Mouse (Mus musculus) cerebellum, postnatal 25 days (tissue): ENCODE measurements around the gene Akap6.

Experiments
- DNase-seq, 2 experiments: peaks; one replicate each; pipeline ENCODE4 v3.0.0; 2021; ENCODE audit warnings: mixed read lengths in 2 of 2

Gene Akap6

GRCm38 (mm10) chr12:52782902-52783441, 83.8 kb downstream of the Akap6 start:
- peak; percentile 69 to 72 for DNase-seq

GRCm38 (mm10) chr12:52785217-52785616, 86.0 kb downstream of the Akap6 start:
- no peak for DNase-seq

GRCm38 (mm10) chr12:52790350-52790768, 91.2 kb downstream of the Akap6 start:
- peak; percentile 73 for DNase-seq

- no peak for DNase-seq
Observed at GRCm38 (mm10) chr12:52794131-52794530, 94.9 kb downstream of the Akap6 start.

- no peak for DNase-seq
Observed at GRCm38 (mm10) chr12:52795551-52796470, 96.6 kb downstream of the Akap6 start.

GRCm38 (mm10) chr12:52796471-52796795, 97.2 kb downstream of the Akap6 start:
- DNase-seq: no peak

GRCm38 (mm10) chr12:52799717-52800116, 100.5 kb downstream of the Akap6 start:
- DNase-seq: no peak

- DNase-seq: peak in 1 of 2 experiments; percentile 29
Observed at GRCm38 (mm10) chr12:52806273-52806672, 107.1 kb downstream of the Akap6 start.

- peak in 1 of 2 experiments; percentile 20 for DNase-seq
Observed at GRCm38 (mm10) chr12:52818588-52818987, 119.4 kb downstream of the Akap6 start.

GRCm38 (mm10) chr12:52824774-52825173, 125.6 kb downstream of the Akap6 start:
- DNase-seq: no peak

GRCm38 (mm10) chr12:52828944-52829736, 130.0 kb downstream of the Akap6 start:
- DNase-seq: no peak

GRCm38 (mm10) chr12:52831782-52832181, 132.6 kb downstream of the Akap6 start:
- no peak for DNase-seq

GRCm38 (mm10) chr12:52832230-52832629, 133.0 kb downstream of the Akap6 start:
- peak; percentile 66 to 82 for DNase-seq

- DNase-seq: no peak
Observed at GRCm38 (mm10) chr12:52833141-52833540, 134.0 kb downstream of the Akap6 start.

GRCm38 (mm10) chr12:52834074-52834473, 134.9 kb downstream of the Akap6 start:
- no peak for DNase-seq

- DNase-seq: no peak
Observed at GRCm38 (mm10) chr12:52834781-52835279, 135.6 kb downstream of the Akap6 start.

GRCm38 (mm10) chr12:52835291-52835742, 136.1 kb downstream of the Akap6 start:
- DNase-seq: peak in 1 of 2 experiments; percentile 22

GRCm38 (mm10) chr12:52835914-52836546, 136.8 kb downstream of the Akap6 start:
- peak; percentile 26 to 33 for DNase-seq

- DNase-seq: no peak
Observed at GRCm38 (mm10) chr12:52845982-52846381, 146.8 kb downstream of the Akap6 start.

- no peak for DNase-seq
Observed at GRCm38 (mm10) chr12:52847020-52847419, 147.8 kb downstream of the Akap6 start.

GRCm38 (mm10) chr12:52847830-52848518, 148.8 kb downstream of the Akap6 start:
- no peak for DNase-seq

GRCm38 (mm10) chr12:52848519-52848855, 149.3 kb downstream of the Akap6 start:
- no peak for DNase-seq
